Mouse (Mus musculus): ENCODE data around the gene Amacr. TPM values are rescaled to one million over a fixed set of nuclear protein-coding genes. Genes with fewer than 3 reads are reported as not detected.
"Not testable (repeated sequence)": the region's sequence is repeated elsewhere in the genome, so short reads cannot be mapped to it uniquely, and the experiment has no call there.

The Amacr gene
- total RNA-seq (2021) = 10 to 100 TPM; 11.3 to 11.6 TPM

DNA sequence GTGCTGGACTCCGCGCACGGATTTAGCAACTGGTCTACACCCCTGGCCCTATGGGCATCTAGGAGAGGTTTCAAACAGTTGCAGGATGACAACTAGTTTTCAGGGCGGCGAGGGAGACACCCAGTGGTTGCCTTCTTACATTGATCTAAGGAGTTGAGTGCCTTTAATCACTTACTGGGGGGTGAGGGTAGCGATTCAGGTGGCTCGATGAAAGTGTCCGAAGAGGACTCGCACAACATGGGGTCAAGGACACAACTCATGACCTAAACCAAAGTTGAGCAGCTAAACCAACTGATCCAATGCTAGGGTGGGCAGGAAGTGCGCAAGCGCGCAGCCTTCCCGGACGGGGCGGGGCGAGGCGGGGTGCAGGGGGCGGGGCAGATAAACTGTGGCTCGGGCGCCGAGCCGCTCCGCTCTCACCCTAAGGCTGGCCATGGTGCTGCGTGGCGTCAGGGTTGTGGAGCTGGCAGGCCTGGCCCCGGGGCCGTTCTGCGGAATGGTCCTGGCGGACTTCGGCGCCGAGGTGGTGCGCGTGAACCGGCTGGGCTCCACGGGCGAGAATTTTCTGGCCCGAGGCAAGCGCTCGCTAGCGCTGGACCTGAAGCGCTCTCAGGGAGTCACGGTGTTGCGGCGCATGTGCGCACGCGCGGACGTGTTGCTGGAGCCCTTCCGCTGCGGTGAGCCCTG is at the start of gene Amacr:
Gene Amacr (plus strand): TSS at position 380 of the 687 bp plus-strand sequence.
- DNase-seq = peak; percentile 91

DNA sequence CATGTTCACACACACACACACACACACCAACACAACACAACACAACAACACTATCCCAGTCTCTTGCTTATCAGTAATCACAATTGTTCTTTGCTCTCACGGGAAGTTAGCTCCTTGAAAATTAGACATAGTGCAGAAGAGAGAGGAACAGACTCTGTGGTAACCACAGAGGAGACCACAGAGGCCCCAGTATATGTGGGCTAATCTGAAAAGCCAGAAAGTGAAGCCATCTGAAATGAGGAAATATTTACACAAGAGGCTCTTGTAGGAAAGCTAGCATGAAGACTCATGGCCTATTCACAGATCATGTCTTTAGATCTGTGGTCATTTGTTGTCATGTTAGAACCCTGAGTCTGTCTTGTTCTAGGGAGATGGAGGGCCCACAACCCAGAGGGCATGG is 47.6 kb upstream of the Amacr start:
- DNase-seq = no peak

DNA sequence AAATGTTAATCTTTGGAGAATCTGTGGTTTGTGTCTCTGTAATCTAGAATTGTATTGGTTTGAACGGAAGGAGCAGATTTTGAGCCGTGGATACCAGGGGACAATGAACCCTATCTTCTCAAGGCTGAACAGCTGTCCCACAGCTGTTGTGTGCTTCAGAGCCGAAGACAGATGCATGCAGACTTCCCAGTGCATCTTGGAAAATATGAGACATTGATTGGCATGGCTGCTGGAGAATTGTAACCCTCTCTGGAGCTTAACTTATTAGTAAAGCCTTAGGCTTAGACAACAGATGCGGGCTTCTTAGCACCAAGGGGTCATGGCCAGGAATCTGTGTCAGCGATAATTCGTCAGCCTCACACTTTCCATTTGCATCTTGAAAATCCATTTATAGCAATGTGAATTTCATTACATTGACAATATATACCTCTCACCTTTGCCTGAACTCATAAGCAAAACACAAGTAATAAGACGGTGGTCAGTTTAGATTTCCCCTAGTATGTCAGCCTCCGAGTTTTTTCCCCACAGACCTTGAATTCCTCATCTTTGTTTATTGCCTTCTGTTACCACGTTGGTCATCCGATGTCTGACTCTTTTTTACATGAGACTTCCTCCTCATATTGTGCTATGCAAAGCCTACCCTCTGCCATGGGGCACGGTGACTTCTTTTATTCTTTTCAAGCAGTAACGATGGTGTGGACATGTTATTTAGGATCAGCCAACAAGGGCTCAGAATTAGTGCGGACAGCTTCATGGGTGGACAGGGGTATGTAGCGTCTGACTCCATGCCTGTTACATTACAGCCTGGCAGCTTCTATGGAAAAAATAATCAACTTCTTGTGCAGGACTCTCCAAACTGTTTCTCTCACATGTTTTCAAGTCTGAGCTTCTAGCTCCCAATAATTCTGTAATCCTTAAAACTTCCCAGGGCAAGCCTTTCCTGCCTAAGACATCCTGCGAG is 41.1 kb upstream of the Amacr start:
- no peak for DNase-seq

- no peak for DNase-seq
These were observed 39.7 kb upstream of the Amacr start for GRCm38 (mm10) chr15:10941901-10942300.

DNA sequence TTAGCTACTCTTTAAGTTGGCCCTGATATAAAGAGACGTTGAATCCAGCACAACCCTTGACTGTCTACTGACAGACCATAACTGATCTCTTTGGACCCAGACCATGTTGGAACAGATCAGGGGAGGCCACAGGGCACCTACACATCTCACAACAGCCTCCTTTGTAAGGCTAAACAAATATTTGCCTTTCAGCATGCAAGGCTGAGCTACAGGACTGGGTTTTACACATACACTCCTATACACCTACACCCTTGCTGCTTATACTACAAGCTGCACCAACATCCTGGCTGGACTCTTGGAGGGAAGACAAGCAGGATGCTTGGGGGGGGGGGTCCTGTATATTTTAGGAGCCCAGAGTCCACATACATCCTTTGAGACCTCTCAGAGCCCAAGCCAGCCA is 33.7 kb upstream of the Amacr start:
- DNase-seq = no peak

- no peak for DNase-seq
These were observed 29.4 kb upstream of the Amacr start, which contains the start of gene C1qtnf3 for GRCm38 (mm10) chr15:10951951-10952759. Gene C1qtnf3, plus strand, starts transcription at chr15:10952332.

GRCm38 (mm10) chr15:10952760-10953305 is 28.7 kb upstream of the Amacr start:
- DNase-seq = no peak

DNA sequence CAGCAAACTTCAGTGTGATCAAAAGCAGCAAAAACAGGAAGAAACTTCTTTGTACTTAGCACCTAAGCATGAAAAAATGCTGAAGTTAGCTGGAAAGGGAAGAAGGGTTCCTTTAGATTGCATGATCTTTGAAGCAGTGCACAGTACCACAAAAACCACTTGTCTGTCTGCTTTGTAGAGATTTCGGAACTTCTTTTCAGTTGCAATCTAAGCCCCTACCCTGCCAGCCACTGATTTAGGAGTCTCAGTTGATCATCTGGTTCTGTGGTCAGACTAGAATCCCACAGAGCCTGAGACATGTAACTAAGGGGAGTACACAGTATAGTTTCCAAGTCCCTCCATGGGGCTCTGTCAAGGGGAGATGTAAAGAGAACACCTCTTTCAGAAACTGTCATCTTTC is 28.1 kb upstream of the Amacr start:
- no peak for DNase-seq

GRCm38 (mm10) chr15:10954381-10955016 is 27.1 kb upstream of the Amacr start:
- DNase-seq = no peak

- no peak for DNase-seq
These were observed 26.4 kb upstream of the Amacr start for GRCm38 (mm10) chr15:10955156-10955555.

GRCm38 (mm10) chr15:10956706-10957105 is 24.9 kb upstream of the Amacr start:
- no peak for DNase-seq

DNA sequence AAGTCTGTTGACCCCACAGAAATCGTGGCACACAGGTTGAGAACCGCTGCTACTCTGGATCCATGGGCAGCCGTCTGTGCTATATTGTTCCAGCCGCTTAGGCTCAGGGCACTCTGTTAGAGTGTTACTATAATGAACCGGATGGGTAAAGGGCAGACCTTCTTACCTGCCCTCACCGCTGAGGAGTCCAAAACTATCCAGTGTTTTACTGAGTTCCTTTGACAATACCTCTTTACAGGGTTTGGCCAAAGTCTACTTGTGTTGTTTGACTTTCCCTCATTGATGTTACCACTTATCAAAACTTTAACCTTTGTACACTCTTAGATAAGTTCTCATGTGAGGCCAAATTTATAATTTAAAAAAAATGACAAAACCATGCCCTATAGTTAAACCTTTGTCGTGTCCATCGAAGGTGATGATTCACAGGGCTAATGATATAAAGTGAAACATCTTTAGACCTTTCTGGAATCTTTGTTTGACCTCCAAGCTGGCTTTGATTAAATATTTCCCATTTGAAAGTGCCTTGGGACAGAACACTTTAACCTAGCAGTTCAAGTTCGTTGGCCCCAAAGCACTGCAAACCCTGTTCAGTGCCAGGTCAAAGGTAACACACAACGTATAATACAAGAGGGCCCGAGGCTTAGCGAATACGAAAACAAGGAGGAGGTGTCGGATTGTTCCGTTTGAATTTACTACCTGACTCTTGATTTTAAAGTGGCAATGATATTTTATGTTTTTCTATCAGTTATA is 22.1 kb upstream of the Amacr start:
- DNase-seq = no peak

DNA sequence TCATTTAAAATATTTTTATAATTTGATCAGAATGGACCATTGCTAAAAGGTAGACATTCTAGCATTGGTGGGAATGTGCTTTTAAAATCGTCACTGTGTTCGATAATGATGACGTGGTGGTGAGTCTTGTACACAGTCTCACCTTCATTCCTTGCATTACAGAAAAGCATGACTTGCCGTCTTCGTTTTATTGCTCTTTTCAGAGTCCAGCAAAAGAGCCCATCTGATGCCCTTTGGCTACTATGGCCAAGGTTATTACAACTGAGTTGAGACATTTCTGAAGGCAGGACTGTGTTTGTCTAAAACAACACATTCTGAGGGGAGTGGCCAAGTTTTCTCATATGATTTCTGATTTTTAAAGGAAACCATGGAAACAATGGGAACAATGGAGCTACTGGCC is 21.3 kb upstream of the Amacr start:
- DNase-seq = no peak

- DNase-seq = no peak
These were observed 19.0 kb upstream of the Amacr start for GRCm38 (mm10) chr15:10962601-10963000.

- no peak for DNase-seq
These were observed 12.1 kb upstream of the Amacr start for GRCm38 (mm10) chr15:10969439-10969838.

- DNase-seq = no peak
These were observed 10.8 kb upstream of the Amacr start for GRCm38 (mm10) chr15:10970777-10971176.

DNA sequence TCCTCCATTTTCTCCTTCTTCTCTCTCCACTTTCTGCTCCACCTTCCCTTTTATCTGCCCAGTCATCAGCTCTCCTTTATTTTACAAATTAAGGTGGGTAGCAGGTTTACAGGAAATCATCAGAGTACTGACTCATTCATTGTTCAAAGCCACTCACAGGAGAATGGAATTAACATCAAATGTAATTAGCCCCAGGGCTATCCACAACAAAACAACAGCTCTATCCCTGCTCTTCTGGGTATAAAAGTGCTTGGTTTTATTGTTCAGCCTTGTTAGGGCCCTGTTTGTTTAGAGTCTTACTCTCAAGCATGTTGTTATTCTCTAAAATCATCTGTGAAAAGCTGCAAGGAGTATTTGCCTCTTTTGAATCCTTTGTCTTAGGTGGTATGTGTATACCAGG is 4.4 kb upstream of the Amacr start:
- no peak for DNase-seq

GRCm38 (mm10) chr15:10980712-10981111 is 844 bp upstream of the Amacr start:
- no peak for DNase-seq

DNA sequence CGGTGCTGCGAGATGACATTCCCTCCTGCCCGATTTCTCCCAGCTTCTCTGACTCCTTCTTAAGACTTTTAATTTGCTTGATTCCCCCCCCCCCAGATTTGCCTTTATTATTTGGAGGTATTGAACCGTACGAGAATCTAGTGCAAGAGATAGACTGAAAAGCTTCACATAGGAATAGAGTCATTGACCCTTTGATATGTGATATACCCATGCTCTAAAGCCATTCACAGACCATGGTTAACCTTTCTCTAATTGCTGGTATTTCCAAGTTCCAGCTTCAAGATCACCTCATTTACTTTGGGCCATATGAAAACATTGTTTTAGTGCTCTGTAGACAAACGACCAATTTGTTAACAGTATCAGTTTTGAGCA is 494 bp downstream of the Amacr start:
- DNase-seq = no peak

GRCm38 (mm10) chr15:10985756-10986155 is 4.2 kb downstream of the Amacr start:
- no peak for DNase-seq

DNA sequence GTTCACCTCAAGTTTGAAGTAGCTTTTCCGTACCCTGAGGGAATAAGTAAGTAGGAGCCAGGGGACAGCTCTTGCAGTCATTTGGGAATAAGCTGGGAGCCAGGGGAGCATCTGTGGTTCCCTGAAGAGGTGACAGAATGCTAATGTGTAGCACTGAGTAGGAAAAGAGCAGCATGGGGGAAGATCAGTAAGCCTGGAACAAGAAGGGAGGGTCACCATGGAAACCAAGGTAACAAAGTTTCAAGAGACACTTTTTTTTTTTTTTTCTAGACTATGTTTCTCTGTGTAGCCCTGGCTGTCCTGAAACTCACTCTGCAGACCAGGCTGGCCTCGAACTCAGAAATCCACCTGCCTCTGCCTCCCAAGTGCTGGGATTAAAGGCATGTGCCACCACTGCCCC is 4.9 kb downstream of the Amacr start:
- not testable (repeated sequence) for DNase-seq

Data from layer of hippocampus, postnatal 36 days (tissue).